Mouse (Mus musculus) T-cell, adult 2 months (primary cell): ENCODE data around the gene Znhit3.
A peak's percentile ranks its signal among the peaks of the same experiment; 100 is the strongest.

ENCODE experiments used
- DNase-seq: peaks from one replicate; pipeline ENCODE4 v3.0.0; 2022; ENCODE audit warnings: low spot score

The Znhit3 gene

GRCm38 (mm10) chr11:84916053-84916702 lies at the start of gene Znhit3:
Gene Znhit3, minus strand, starts transcription at chr11:84916366.
- DNase-seq = peak; percentile 88

GRCm38 (mm10) chr11:84963556-84963955 lies 47.4 kb upstream of the Znhit3 start:
- no peak for DNase-seq

- no peak for DNase-seq
Observed at GRCm38 (mm10) chr11:84962536-84962935, 46.4 kb upstream of the Znhit3 start.

- DNase-seq = no peak
Observed at GRCm38 (mm10) chr11:84961571-84961970, 45.4 kb upstream of the Znhit3 start.

- no peak for DNase-seq
Observed at GRCm38 (mm10) chr11:84960780-84961179, 44.6 kb upstream of the Znhit3 start.

GRCm38 (mm10) chr11:84960291-84960690 lies 44.1 kb upstream of the Znhit3 start:
- no peak for DNase-seq

GRCm38 (mm10) chr11:84959701-84960181 lies 43.6 kb upstream of the Znhit3 start:
- no peak for DNase-seq

- no peak for DNase-seq
Observed at GRCm38 (mm10) chr11:84959181-84959580, 43.0 kb upstream of the Znhit3 start.

- DNase-seq = no peak
Observed at GRCm38 (mm10) chr11:84958271-84958630, 42.1 kb upstream of the Znhit3 start.

- DNase-seq = no peak
Observed at GRCm38 (mm10) chr11:84957591-84958270, 41.6 kb upstream of the Znhit3 start, which contains the start of gene Car4. Gene Car4, plus strand, starts transcription at chr11:84957786.

- DNase-seq = no peak
Observed at GRCm38 (mm10) chr11:84957171-84957570, 41.0 kb upstream of the Znhit3 start.

- DNase-seq = no peak
Observed at GRCm38 (mm10) chr11:84956400-84956799, 40.2 kb upstream of the Znhit3 start.

GRCm38 (mm10) chr11:84952611-84953010 lies 36.4 kb upstream of the Znhit3 start:
- no peak for DNase-seq

- no peak for DNase-seq
Observed at GRCm38 (mm10) chr11:84948526-84948925, 32.4 kb upstream of the Znhit3 start.

- no peak for DNase-seq
Observed at GRCm38 (mm10) chr11:84948114-84948513, 31.9 kb upstream of the Znhit3 start.

GRCm38 (mm10) chr11:84947206-84947605 lies 31.0 kb upstream of the Znhit3 start:
- DNase-seq = no peak

- DNase-seq = no peak
Observed at GRCm38 (mm10) chr11:84945841-84946240, 29.7 kb upstream of the Znhit3 start.

GRCm38 (mm10) chr11:84944639-84945435 lies 28.7 kb upstream of the Znhit3 start:
- no peak for DNase-seq

- no peak for DNase-seq
Observed at GRCm38 (mm10) chr11:84943948-84944347, 27.8 kb upstream of the Znhit3 start.

- DNase-seq = no peak
Observed at GRCm38 (mm10) chr11:84940140-84940539, 24.0 kb upstream of the Znhit3 start.

- no peak for DNase-seq
Observed at GRCm38 (mm10) chr11:84939508-84940053, 23.4 kb upstream of the Znhit3 start.

GRCm38 (mm10) chr11:84932261-84932660 lies 16.1 kb upstream of the Znhit3 start:
- DNase-seq = no peak
